Mouse (Mus musculus): Measurements from ENCODE around the gene Olfr71. TPM values are rescaled to one million over a fixed set of nuclear protein-coding genes. Genes with fewer than 3 reads are reported as not detected.

Gene Olfr71
- not detected in 2 replicates for polyA plus RNA-seq (2015; fragmentation: Nextera tagmentation; extraction: Ambion mirVana)

DNA sequence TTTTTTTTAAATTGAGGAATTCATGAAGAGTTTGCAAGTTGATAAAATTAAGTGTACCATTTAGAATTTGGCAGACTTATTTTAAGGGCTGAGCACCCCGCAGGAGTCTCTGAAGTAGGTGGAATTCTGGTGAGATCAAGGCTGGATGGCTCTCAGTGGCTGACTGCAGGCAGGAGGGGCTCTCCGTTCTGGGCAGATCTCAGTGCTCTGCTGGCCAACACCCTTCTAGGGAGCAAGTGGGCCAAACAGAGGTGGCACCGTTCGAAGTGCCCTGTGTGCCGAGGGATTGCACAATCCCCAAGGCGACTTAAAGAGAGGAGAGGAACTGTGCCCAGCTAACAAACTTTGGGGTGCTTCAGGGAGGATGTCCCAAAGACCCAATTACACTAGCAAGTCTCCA, at the start of gene Olfr71:
Olfr71 (minus strand) TSS at position 387 of the 400 bp plus-strand sequence.
- Histone ChIP-seq H3K4me2 (replicated peaks; ENCODE audit: low read depth, low read length) (no peak within 1 kb of the TSS), H3K9ac (replicated peaks; ENCODE audit: low read length) (no peak within 1 kb of the TSS), H3K4me3 (ENCODE audit: low read length) (no peak within 1 kb of the TSS), H3K27me3 (ENCODE audit: insufficient read depth, low read length) (no peaks in the 10 kb centered on the region), H3K9me3 (ENCODE audit: low read length) (no peaks in the 10 kb centered on the region), H3K36me3 (ENCODE audit: insufficient read depth, low read length) (no peaks in the 10 kb centered on the region), H3K4me1 (ENCODE audit: insufficient read depth, low read length) (no peaks in the 10 kb centered on the region), H3K27ac (ENCODE audit: low read length) (no peak within 1 kb of the TSS)
- WGBS = 83% methylated on average over 6 of the region's 6 CpGs
- ATAC-seq (ENCODE audit: low FRiP score, low TSS enrichment) = no peak

DNA sequence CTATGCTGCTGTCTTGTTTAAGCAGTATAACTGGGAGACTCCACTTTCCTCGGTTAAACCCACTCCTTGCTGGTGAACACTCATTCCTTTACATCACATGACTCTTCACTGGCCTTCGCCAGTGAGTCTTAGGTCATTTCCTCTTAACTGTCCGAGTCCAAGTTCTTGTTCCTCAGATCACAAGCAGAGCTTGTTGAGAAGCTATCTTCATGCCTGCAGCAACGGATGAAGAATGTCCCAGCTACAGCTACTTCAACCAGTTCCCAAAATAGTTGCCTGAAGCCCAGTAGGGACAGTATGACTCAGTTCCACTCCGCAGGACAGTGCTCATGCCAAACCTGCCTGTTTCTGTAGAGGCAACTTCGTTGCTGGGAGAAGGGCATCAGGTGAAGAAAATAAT, 47.2 kb upstream of the Olfr71 start:
- no peaks in the 10 kb centered on the region for H3K4me1 ChIP-seq (ENCODE audit: insufficient read depth, low read length)
- H3K27me3 ChIP-seq (ENCODE audit: insufficient read depth, low read length) = no peaks in the 10 kb centered on the region
- no peaks in the 10 kb centered on the region for H3K9me3 ChIP-seq (ENCODE audit: low read length)
- 75% methylated on average over 6 of the region's 6 CpGs for WGBS
- H3K9ac ChIP-seq (replicated peaks; ENCODE audit: low read length) = no peak overlapping the region
- no peak for ATAC-seq (ENCODE audit: low FRiP score, low TSS enrichment)
- no peak overlapping the region for H3K4me2 ChIP-seq (replicated peaks; ENCODE audit: low read depth, low read length)
- no peak overlapping the region for H3K4me3 ChIP-seq (ENCODE audit: low read length)
- H3K27ac ChIP-seq (ENCODE audit: low read length) = no peak overlapping the region
- H3K36me3 ChIP-seq (ENCODE audit: insufficient read depth, low read length) = no peaks in the 10 kb centered on the region

DNA sequence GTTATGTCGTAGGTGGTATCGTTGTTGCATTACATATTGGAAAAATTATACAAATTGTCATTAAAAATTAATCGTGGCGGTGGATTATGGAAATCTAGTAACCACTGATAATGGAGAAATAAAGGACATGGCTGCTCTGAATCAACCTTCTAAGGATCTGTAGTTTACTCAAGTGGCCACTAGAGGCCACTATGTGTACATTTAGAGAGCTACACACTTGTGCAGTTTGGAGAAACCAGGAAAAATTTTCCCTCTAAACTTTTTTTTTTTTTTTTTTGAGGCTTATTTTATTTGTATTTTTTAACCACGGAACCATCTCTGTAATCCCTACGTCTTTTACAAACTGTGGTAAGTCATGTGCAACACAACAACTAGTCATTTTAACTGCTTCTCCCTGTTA, 35.1 kb upstream of the Olfr71 start:
- no peak overlapping the region for H3K4me3 ChIP-seq (ENCODE audit: low read length)
- no peaks in the 10 kb centered on the region for H3K9me3 ChIP-seq (ENCODE audit: low read length)
- no peaks in the 10 kb centered on the region for H3K27me3 ChIP-seq (ENCODE audit: insufficient read depth, low read length)
- no peak for ATAC-seq (ENCODE audit: low FRiP score, low TSS enrichment)
- no peak overlapping the region for H3K4me2 ChIP-seq (replicated peaks; ENCODE audit: low read depth, low read length)
- 18% methylated on average over 6 of the region's 6 CpGs for WGBS
- no peak overlapping the region for H3K27ac ChIP-seq (ENCODE audit: low read length)
- no peaks in the 10 kb centered on the region for H3K4me1 ChIP-seq (ENCODE audit: insufficient read depth, low read length)
- no peaks in the 10 kb centered on the region for H3K36me3 ChIP-seq (ENCODE audit: insufficient read depth, low read length)
- H3K9ac ChIP-seq (replicated peaks; ENCODE audit: low read length) = no peak overlapping the region

DNA sequence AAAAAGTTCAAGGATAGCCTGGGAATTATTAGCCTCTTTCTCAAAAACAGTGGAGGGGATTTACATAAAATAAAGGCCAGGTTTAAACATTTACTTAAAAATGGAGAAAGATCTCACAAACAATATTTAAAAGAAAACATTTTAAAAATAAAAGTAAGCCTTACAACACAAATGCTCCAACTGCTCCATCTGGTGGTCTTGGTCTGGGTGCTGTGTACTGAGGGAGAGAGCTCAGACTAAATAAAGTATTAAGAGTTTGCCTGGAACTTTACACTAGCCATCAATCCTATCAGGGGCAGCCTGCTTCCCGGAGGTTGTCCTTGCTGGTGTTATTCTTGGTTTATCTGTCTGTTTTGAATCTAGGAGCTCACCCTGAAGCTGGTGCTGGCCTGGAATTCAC, 33.0 kb upstream of the Olfr71 start:
- H3K4me2 ChIP-seq (replicated peaks; ENCODE audit: low read depth, low read length) = no peak overlapping the region
- H3K9me3 ChIP-seq (ENCODE audit: low read length) = no peaks in the 10 kb centered on the region
- no peaks in the 10 kb centered on the region for H3K36me3 ChIP-seq (ENCODE audit: insufficient read depth, low read length)
- no peak for ATAC-seq (ENCODE audit: low FRiP score, low TSS enrichment)
- no peak overlapping the region for H3K9ac ChIP-seq (replicated peaks; ENCODE audit: low read length)
- H3K27ac ChIP-seq (ENCODE audit: low read length) = no peak overlapping the region
- WGBS = 21% methylated on average over 1 of the region's 1 CpGs
- no peak overlapping the region for H3K4me3 ChIP-seq (ENCODE audit: low read length)
- H3K27me3 ChIP-seq (ENCODE audit: insufficient read depth, low read length) = no peaks in the 10 kb centered on the region
- no peaks in the 10 kb centered on the region for H3K4me1 ChIP-seq (ENCODE audit: insufficient read depth, low read length)

DNA sequence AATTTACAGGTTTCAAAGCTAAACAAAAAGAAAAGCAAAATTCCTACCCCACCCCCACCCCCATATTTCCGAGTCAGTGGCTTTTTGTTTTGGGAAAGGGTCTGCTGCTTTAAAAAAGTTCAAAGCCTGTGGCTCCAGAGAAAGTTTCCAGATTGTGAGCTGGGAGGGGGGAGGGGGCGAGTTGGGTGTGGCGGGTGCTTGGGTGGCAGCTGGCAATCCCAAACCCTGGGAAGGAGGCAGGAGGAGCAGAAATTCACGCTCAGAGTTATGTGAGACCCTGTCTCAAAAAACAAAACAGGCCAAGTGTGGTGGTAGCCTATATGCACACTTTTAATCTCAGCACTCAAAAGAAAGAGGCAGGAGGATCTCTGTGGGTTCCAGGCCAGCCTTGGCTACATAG, 32.6 kb upstream of the Olfr71 start:
- Histone ChIP-seq H3K9ac (replicated peaks; ENCODE audit: low read length) (no peak overlapping the region), H3K4me3 (ENCODE audit: low read length) (no peak overlapping the region), H3K4me2 (replicated peaks; ENCODE audit: low read depth, low read length) (no peak overlapping the region), H3K27ac (ENCODE audit: low read length) (no peak overlapping the region), H3K9me3 (ENCODE audit: low read length) (no peaks in the 10 kb centered on the region), H3K27me3 (ENCODE audit: insufficient read depth, low read length) (no peaks in the 10 kb centered on the region), H3K4me1 (ENCODE audit: insufficient read depth, low read length) (no peaks in the 10 kb centered on the region), H3K36me3 (ENCODE audit: insufficient read depth, low read length) (no peaks in the 10 kb centered on the region)
- WGBS = 21% methylated on average over 4 of the region's 4 CpGs
- ATAC-seq (ENCODE audit: low FRiP score, low TSS enrichment) = no peak

DNA sequence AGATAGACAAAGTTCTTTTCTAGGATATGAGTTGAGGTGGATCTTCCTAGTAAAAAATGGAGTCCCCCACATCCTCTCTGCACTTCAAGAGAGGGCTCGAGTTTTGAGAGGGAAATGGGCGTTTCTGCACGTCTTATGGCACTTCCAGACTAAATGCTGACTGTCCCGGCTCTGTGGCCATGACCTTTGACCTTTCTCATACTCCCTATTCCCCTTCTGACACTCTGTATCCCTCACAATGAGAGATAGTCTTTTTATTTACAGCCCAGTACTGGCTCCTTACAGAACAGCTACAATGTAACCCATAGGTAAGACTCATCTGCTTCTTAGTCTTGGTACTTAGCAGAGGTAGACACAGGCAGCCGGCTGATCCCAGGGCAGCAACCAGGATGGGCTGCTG, 31.5 kb upstream of the Olfr71 start:
- Histone ChIP-seq H3K27ac (ENCODE audit: low read length) (no peak overlapping the region), H3K4me2 (replicated peaks; ENCODE audit: low read depth, low read length) (no peak overlapping the region), H3K4me3 (ENCODE audit: low read length) (no peak overlapping the region), H3K9me3 (ENCODE audit: low read length) (no peaks in the 10 kb centered on the region), H3K27me3 (ENCODE audit: insufficient read depth, low read length) (no peaks in the 10 kb centered on the region), H3K9ac (replicated peaks; ENCODE audit: low read length) (no peak overlapping the region), H3K4me1 (ENCODE audit: insufficient read depth, low read length) (no peaks in the 10 kb centered on the region), H3K36me3 (ENCODE audit: insufficient read depth, low read length) (no peaks in the 10 kb centered on the region)
- no peak for ATAC-seq (ENCODE audit: low FRiP score, low TSS enrichment)
- WGBS = 38% methylated on average over 5 of the region's 5 CpGs

DNA sequence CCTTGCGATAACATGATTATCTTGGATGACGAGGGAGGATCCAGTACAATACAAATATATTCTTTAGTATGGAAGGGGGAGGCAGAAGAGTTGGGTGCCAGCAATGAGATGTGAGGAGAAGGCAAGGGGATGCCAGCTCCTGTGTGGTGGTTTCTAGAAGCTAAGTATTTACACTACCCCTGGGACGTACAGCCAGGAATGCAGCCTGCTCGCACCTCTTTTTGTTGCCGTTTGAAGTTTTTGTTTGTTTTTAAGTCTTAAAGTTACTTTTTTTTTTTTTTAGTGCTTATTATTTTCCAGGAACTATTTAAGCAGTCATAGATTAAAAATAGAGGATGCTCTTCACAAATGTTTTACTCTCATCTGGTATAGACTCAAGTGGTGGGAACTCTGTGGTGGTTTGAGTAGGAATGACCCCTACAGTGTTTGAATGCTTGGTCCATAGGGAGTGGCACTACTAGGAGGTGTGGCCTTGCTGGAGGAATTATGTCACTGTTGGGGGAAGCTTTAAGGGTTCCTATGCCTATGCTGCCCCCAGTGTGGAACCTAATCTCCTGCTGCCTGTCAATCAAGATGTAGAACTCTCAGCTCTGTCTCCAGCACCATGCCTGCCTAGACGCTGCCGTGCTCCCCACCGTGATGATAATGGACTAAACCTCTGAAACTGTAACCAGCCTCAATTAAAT, 29.1 kb upstream of the Olfr71 start:
- no peak overlapping the region for H3K27ac ChIP-seq (ENCODE audit: low read length)
- ATAC-seq (ENCODE audit: low FRiP score, low TSS enrichment) = no peak
- H3K27me3 ChIP-seq (ENCODE audit: insufficient read depth, low read length) = no peaks in the 10 kb centered on the region
- no peak overlapping the region for H3K4me2 ChIP-seq (replicated peaks; ENCODE audit: low read depth, low read length)
- no peaks in the 10 kb centered on the region for H3K4me1 ChIP-seq (ENCODE audit: insufficient read depth, low read length)
- no peak overlapping the region for H3K4me3 ChIP-seq (ENCODE audit: low read length)
- H3K9me3 ChIP-seq (ENCODE audit: low read length) = no peaks in the 10 kb centered on the region
- no peaks in the 10 kb centered on the region for H3K36me3 ChIP-seq (ENCODE audit: insufficient read depth, low read length)
- H3K9ac ChIP-seq (replicated peaks; ENCODE audit: low read length) = no peak overlapping the region
- 73% methylated on average over 8 of the region's 8 CpGs for WGBS

DNA sequence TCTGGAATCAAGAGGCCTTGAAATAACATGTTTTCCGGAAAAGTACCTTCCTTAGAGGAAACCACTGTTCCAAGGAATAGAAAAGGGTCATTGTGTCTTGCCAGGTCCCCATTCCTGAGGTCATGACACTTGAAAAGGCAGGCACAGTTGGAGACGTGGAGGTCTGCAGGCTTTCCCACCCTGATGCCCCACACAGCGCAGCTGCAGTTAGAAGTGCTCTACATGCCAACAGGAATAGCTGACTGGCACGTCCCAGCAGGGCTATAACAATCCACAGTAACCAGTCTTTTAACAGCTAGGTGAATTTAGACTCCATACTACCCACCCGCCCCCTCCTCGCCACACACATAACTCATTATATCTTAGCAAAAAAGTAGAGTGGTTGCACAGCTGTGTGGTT, 27.1 kb upstream of the Olfr71 start:
- Histone ChIP-seq H3K4me2 (replicated peaks; ENCODE audit: low read depth, low read length) (no peak overlapping the region), H3K27ac (ENCODE audit: low read length) (no peak overlapping the region), H3K9me3 (ENCODE audit: low read length) (no peaks in the 10 kb centered on the region), H3K36me3 (ENCODE audit: insufficient read depth, low read length) (no peaks in the 10 kb centered on the region), H3K27me3 (ENCODE audit: insufficient read depth, low read length) (no peaks in the 10 kb centered on the region), H3K9ac (replicated peaks; ENCODE audit: low read length) (no peak overlapping the region), H3K4me3 (ENCODE audit: low read length) (no peak overlapping the region), H3K4me1 (ENCODE audit: insufficient read depth, low read length) (no peaks in the 10 kb centered on the region)
- ATAC-seq (ENCODE audit: low FRiP score, low TSS enrichment) = peak; percentile 35; the same call in 1 of the 2 replicates
- WGBS = 65% methylated on average over 6 of the region's 6 CpGs

DNA sequence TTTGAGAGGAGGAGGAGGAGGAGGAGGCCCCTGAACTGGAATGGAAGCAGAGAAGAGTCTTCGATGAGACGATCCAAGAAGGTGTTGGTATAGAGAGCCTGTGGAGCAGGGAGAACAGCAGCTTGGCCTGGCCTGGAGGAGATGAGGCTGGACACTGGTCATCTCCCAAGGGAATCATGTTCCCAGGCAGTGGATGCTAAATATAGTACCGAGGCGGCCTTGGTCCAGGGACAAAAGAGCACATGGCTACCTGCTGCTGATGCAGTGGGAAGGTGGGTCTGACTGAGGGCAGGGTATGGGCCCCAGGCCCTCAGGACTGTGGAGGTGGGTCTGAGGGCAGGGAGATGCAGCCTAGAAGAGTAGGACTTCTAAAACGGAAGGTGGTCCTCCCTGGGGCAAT, 23.1 kb upstream of the Olfr71 start:
- H3K4me3 ChIP-seq (ENCODE audit: low read length) = no peak overlapping the region
- no peaks in the 10 kb centered on the region for H3K36me3 ChIP-seq (ENCODE audit: insufficient read depth, low read length)
- no peak overlapping the region for H3K27ac ChIP-seq (ENCODE audit: low read length)
- no peak for ATAC-seq (ENCODE audit: low FRiP score, low TSS enrichment)
- no peaks in the 10 kb centered on the region for H3K9me3 ChIP-seq (ENCODE audit: low read length)
- H3K27me3 ChIP-seq (ENCODE audit: insufficient read depth, low read length) = no peaks in the 10 kb centered on the region
- 76% methylated on average over 5 of the region's 5 CpGs for WGBS
- no peak overlapping the region for H3K9ac ChIP-seq (replicated peaks; ENCODE audit: low read length)
- H3K4me1 ChIP-seq (ENCODE audit: insufficient read depth, low read length) = peaks cover 22% of the 10 kb centered on the region
- H3K4me2 ChIP-seq (replicated peaks; ENCODE audit: low read depth, low read length) = no peak overlapping the region

DNA sequence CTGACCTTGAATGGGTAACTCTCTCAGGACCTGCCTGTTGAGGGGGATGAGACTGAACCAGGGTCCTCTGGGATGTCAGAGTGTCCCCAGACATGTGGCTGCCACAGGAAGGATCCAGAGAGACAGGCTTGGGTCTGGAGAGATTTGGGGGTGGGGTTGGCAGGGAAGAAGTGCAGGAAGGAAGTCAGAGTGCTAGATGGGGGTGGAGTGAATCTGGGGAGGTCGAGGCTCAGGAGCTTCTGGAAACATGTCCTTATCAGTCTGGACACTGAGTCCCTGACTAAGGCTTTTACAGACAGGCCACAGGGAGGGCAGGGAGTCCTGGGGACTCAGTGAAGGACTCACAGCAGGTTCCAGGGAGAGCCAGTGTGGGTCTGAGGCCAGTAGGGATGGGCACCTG, 22.1 kb upstream of the Olfr71 start:
- Histone ChIP-seq H3K4me1 (ENCODE audit: insufficient read depth, low read length) (peaks cover 31% of the 10 kb centered on the region), H3K4me3 (ENCODE audit: low read length) (no peak overlapping the region), H3K36me3 (ENCODE audit: insufficient read depth, low read length) (no peaks in the 10 kb centered on the region), H3K27me3 (ENCODE audit: insufficient read depth, low read length) (no peaks in the 10 kb centered on the region), H3K9me3 (ENCODE audit: low read length) (no peaks in the 10 kb centered on the region), H3K27ac (ENCODE audit: low read length) (no peak overlapping the region), H3K9ac (replicated peaks; ENCODE audit: low read length) (no peak overlapping the region), H3K4me2 (replicated peaks; ENCODE audit: low read depth, low read length) (no peak overlapping the region)
- ATAC-seq (ENCODE audit: low FRiP score, low TSS enrichment) = no peak
- 33% methylated on average over 1 of the region's 1 CpGs for WGBS

All from kidney, embryonic 16.5 days (tissue).